Mouse (Mus musculus) kidney, adult 2 months (tissue): ENCODE results near the gene Slc51a.

Experiments
- CTCF ChIP-seq: fragments of 200-500 bp; conservative IDR thresholded peaks from 2 replicates; pipeline ENCODE4 v1.5.1; 2011; ENCODE audit warnings: low read depth, mild to moderate bottlenecking, control low read depth, low read length, moderate library complexity, mixed read lengths; ENCODE audit not compliant: insufficient read depth, insufficient read length
- POLR2A ChIP-seq: fragments of 200-500 bp; IDR thresholded peaks from one replicate; pipeline ENCODE4 v1.6.1; 2011; ENCODE audit warnings: low read depth, low read length, control low read depth

DNA sequence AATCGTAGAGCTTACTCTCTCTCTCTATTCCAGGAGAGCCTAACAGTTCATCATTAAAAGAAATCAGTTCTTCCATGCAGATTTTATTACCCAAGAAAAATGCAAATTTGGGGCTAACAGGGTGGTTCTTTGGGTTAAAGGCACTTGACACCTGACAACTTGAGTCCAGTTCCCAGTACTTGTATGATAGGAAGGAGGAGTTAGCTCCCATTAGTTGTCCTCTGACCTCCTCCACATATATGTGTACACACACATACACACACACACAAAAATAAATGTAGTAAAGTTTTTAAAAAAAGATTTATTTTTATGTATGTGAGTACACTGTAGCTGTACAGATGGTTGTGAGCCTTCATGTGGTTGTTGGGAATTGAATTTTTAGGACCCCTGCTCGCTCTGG is 37.5 kb downstream of the Slc51a start:
- TF ChIP-seq CTCF (no peak), POLR2A (no peak)
